Mouse (Mus musculus) lung, adult 2 months (tissue): ENCODE measurements at regions not wholly inside any gene's neighbourhood (a gene's known extent, or its start where the extent isn't known, plus 50 kb on each side); places are given as distances from the start of the nearest gene placed in this dataset.

Experiments
- DNase-seq: peaks from one replicate; pipeline ENCODE4 v3.0.0; 2022
- H3K4me1 ChIP-seq: fragments of 200-500 bp; 2 replicates; pipeline ENCODE4 v1.6.1; 2011; ENCODE audit warnings: low read length; ENCODE audit not compliant: control insufficient read depth, insufficient read depth
- H3K4me3 ChIP-seq: fragments of 200-500 bp; replicated peaks from 2 replicates; pipeline ENCODE3; 2011; ENCODE audit warnings: low read depth, mild to moderate bottlenecking, control low read depth, low read length; ENCODE audit errors: extremely low read depth
- CTCF ChIP-seq: fragments of 200-500 bp; IDR thresholded peaks from 2 replicates; pipeline ENCODE4 v1.5.1; 2011; ENCODE audit warnings: mild to moderate bottlenecking, low read length, control low read depth; ENCODE audit not compliant: insufficient read depth
- POLR2A ChIP-seq: fragments of 200-500 bp; IDR thresholded peaks from 2 replicates; pipeline ENCODE4 v1.6.1; 2011; ENCODE audit warnings: low read depth, mild to moderate bottlenecking, control low read depth, low read length, borderline replicate concordance; ENCODE audit errors: extremely low read depth
- WGBS: fragments of 180-500 bp; shearing (Covaris S2); methylation state at CpG from one replicate; pipeline ENCODE4 v1.1.7; 2018; 5-methylcytosine and 5-hydroxymethylcytosine counted together

- DNase-seq, result no peak
- Histone ChIP-seq H3K4me1 (no peaks in the 10 kb centered on the region), H3K4me3 (no peak overlapping the region)
- no peak for TF ChIP-seq POLR2A
- no peak for TF ChIP-seq CTCF
- 47% methylated on average over 2 of the region's 2 CpGs for WGBS
Observed at GRCm38 (mm10) chr4:154774332-154774731, 62.9 kb upstream of the Ttc34 start.

- 94% methylated on average over 1 of the region's 1 CpGs for WGBS
- Histone ChIP-seq H3K4me3 (no peak overlapping the region), H3K4me1 (no peaks in the 10 kb centered on the region)
- DNase-seq, result no peak
- no peak for TF ChIP-seq POLR2A
- no peak for TF ChIP-seq CTCF
Observed at GRCm38 (mm10) chr4:154778818-154779217, 58.4 kb upstream of the Ttc34 start.

GRCm38 (mm10) chr4:154781391-154781790 is 55.9 kb upstream of the Ttc34 start:
- DNase-seq, result no peak
- no peak overlapping the region for H3K4me3 ChIP-seq
- 30% methylated on average over 11 of the region's 11 CpGs for WGBS
- TF ChIP-seq POLR2A (no peak), CTCF (no peak)
- no peaks in the 10 kb centered on the region for H3K4me1 ChIP-seq

- H3K4me1 ChIP-seq, result no peaks in the 10 kb centered on the region
- no peak for DNase-seq
- no peak overlapping the region for H3K4me3 ChIP-seq
- WGBS, result 84% methylated on average over 8 of the region's 8 CpGs
- no peak for TF ChIP-seq CTCF
- TF ChIP-seq POLR2A, result no peak
Observed at GRCm38 (mm10) chr4:154782291-154782690, 55.0 kb upstream of the Ttc34 start.

- no peak overlapping the region for H3K4me3 ChIP-seq
- H3K4me1 ChIP-seq, result no peaks in the 10 kb centered on the region
- 38% methylated on average over 8 of the region's 8 CpGs for WGBS
- TF ChIP-seq POLR2A, result no peak
- TF ChIP-seq CTCF, result no peak
- no peak for DNase-seq
Observed at GRCm38 (mm10) chr4:154785282-154785987, 51.8 kb upstream of the Ttc34 start.

- DNase-seq, result no peak
- Histone ChIP-seq H3K4me3 (no peak overlapping the region), H3K4me1 (no peaks in the 10 kb centered on the region)
- WGBS, result 72% methylated on average over 8 of the region's 8 CpGs
- no peak for TF ChIP-seq CTCF
- no peak for TF ChIP-seq POLR2A
Observed at GRCm38 (mm10) chr4:154787190-154787589, 50.1 kb upstream of the Ttc34 start.
